Mouse (Mus musculus): Measurements from ENCODE around the gene Npdc1.
A peak's percentile ranks its signal among the peaks of the same experiment; 100 is the strongest.
"Not testable (repeated sequence)": the region's sequence is repeated elsewhere in the genome, so short reads cannot be mapped to it uniquely, and the experiment has no call there.

Npdc1 gene

DNA sequence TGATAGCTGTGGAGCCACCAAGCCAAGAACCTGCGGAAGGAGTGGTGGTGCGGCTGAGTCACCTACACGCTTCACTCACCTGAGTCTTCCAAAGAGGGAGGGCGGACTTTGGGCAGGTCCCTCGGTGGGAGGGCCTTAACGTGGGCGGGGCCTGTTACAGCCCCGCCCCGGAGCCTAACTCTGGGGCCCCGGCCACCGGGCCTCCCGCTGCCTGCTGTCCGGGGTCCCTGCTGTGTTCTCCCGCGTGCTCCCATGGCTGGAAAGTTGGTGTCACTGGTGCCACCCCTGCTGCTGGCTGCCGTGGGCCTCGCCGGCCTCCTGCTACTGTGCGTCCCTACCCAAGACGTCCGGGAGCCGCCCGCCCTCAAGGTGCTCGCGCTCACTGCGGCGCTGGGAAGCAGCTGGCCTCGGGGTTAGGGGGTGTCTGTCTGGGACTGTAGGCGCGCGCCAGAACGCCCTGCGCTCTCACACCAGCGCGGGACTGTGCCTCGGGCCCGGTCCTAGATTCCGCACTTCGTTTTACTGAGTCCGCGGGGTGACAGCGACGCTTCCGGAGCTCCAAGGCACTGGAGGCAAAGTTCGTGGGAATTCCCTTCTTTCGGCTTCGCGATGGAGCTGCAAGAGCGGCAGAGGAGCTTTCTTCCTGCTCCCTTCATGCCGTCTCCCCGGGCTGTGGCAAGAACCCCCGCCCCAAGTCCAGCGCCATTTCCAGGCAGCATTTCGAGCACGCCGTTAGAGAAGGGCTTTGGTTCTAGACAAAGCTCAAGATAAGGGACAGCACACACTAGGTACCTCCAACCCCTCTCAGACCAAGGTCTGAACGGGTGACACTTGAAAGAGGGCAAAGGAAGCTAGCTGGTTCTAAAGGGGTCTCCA, 3.2 kb upstream of the Npdc1 start, which contains the start of gene Entpd2:
Gene Entpd2, plus strand, starts transcription at position 154 of the 876 bp plus-strand sequence.
- DNase-seq (ENCODE audit: low spot score), result peak; percentile 39

DNA sequence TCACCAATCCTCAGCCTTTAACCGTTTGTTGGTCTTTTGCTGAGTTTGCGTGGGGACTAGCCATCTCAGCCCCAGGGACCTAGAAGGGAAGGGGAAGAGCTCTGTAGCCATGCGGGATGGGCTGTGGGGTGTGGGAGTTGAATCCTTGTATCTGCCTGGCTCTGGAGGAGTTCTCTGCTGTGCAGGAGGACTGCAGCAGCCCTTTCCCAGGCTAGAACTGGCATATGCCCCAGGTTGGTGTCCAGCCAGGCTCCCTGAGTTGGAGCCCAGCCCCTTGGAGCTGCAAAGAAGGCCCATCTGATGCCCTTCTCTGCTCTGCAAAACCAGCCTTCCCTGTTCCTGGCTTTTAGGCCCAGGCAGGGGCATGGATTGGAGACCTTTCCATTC, 2.6 kb upstream of the Npdc1 start:
- DNase-seq (ENCODE audit: low spot score), result no peak

DNA sequence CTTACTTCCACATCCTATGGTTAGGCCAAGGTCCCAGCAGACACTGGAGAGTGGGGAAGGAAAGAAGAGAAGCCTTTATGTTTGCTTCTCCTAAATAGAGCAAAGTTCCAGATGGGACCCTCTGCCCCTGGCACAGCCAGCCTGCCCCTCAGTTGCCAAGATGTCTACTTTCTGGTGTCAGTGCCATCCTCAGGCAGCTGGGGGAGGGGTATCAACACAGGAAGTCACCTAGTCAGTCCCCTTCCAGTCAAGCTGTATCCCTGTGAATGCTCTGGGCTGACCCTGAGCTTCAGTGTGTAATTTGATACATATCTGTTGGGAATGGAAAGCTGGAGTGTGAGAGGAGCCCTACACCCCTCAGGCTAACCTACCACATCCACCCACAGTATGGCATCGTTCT, 2.1 kb upstream of the Npdc1 start:
- no peak for DNase-seq (ENCODE audit: low spot score)

DNA sequence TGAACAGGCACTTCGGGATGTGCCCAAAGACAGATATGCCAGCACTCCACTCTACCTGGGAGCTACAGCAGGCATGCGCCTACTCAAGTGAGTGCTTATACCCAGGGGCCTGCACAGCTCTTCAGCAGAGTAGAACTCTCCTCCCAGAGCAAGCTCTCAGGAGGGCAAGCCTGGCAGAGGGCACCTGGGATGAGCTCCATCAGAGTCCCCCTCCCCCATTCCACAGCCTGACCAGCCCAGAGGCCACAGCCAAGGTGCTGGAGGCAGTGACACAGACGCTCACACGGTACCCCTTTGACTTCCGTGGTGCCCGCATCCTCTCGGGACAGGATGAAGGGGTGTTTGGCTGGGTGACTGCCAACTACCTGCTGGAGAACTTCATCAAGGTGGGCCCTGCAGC, 1.1 kb upstream of the Npdc1 start:
- no peak for DNase-seq (ENCODE audit: low spot score)

DNA sequence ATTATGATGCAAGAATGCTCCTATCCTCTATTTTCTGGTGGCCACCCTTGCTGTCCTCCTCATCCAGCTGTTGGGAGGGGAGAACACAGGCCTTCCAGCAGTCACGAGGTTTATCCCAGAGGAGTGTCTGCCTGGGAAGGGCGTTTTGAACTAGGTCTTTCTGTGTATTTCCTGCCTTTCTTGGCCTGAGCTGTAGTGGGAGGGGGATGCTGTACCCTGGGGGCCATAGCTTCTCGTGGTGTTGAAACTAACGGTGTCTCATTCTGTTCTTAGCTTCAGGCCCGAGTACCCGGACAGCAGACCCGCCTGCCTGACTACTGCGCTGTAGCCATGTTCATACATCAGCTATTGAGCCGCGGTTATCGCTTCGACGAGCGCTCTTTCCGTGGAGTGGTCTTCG, 1.1 kb downstream of the Npdc1 start:
- DNase-seq (ENCODE audit: low spot score), result no peak

DNA sequence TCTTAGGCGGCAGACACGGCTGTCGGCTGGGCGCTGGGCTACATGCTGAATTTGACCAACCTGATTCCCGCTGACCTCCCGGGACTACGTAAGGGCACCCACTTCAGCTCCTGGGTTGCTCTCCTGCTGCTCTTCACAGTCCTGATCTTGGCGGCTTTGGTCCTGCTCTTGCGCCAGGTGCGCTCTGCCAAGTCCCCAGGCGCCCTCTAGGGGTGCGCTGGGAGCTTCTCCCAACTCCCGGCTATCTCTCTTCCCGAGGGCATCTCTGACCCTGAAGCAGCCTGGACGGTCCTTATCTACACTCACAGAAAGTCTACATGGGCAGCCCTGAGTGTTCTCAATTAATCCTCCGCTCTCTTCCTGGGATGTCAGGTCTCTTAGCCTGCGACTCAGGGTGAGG, 1.6 kb downstream of the Npdc1 start:
- peak; percentile 60 for DNase-seq (ENCODE audit: low spot score)

DNA sequence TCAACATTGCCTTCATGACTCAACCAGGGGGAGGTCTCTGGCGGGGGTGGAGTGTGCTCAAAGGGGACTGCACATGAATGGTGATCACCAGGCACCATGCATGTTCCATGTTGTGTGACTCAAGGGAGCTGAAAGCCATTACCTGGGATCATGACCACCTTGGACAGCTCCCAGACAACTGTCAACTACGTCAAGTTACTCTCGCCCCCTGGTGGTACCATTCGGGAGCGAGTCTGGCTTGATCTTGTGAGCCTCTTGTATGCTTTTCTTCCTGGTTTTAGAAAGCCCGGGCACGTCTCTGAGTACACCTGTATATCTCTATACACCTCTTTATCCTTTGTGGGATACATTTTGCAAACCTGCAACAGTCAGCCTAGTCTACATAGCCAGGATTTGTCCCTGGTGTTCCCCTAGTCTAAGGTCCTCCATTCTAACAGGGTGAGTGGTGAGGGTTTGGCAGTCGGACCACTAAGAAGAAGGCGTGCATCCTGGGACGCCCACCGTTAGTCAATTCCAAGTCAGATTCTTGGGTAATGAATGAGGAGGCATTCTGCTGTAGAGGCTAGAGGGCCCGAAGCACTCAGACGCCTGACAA, 3.3 kb downstream of the Npdc1 start:
- peak; percentile 94 for DNase-seq (ENCODE audit: low spot score)

DNA sequence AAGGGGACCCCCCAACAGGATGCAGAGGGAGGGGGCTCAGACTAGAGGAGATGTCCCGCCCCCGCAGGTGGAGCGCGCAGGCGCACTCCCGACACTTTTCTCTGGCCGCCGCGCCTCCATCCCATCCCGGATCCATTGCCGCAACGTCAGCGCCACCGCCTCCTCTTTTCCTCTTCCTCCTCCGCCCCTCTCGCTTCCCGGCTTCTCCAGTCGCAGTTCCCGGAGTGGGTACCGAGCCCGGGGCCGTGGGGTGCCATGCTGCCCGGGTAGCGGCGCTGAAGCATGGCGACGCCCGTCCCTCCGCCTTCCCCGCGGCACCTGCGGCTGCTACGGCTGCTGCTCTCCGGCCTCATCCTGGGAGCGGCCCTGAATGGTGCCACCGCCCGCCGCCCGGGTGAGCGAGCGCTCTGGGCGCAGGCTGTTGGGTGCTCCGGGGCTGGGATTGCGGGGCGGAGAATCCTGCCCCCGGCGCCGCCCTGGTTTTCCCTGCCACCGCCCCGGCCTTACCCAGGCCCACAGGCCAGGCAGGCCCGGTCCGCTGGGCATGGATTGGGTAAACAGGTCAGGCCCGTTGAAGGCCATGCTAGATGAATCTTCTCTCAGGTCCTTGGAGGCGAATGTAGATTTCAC, 3.9 kb downstream of the Npdc1 start:
- DNase-seq (ENCODE audit: low spot score), result peak; percentile 67

DNA sequence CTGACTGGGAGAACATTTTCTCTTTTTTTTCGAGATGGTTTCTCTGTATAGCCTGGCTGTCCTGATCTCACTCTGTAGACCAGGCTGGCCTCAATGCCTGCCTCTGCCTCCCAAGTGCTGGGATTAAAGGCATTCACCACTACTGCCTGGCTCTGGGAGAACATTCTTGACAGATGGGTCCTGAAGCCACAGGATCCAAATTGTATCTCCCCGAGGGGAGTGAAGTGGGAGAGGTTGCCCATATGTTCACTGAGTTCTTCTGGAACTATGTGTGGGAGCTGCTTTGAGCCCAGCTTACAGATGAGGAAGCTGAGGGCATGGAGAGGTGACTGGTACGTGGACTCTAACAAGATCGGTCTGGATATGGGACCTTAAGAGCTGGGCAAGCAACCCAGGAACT, 4.8 kb downstream of the Npdc1 start:
- DNase-seq (ENCODE audit: low spot score), result no peak

DNA sequence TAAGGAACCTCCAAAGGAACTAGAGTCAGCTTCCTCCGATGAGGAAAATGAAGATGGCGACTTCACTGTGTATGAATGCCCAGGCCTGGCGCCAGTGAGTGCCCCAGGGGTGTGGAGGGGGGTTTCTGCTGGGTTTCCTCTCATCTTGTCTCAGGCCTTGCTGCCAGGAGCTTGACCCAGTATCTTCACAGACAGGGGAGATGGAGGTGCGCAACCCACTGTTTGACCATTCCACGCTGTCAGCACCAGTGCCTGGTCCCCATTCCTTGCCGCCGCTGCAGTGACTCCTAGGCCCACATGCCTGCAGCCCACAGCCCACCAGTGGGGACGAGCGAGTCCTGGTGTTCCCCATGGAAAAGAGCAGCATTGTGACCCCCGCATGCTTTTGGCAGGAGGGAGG, 9.8 kb downstream of the Npdc1 start:
- DNase-seq (ENCODE audit: low spot score), result no peak

DNA sequence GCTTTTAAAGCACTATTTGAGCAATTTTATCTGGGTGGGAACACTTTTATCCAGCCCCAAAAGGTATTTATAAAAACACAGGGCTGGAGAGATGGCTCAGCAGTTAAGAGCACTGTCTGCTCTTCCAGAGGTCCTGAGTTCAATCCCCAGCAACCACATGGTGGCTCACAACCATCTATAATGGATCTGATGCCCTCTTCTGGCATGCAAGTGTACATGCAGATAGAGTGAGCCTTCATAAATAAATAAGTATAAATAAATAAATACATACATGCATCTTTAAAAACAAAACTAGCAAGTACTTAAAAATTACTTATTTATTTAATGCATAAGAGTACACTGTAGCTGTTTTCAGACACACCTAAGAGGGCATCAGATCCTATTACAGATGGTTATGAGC, 14.3 kb downstream of the Npdc1 start:
- not testable (repeated sequence) for DNase-seq (ENCODE audit: low spot score)

DNA sequence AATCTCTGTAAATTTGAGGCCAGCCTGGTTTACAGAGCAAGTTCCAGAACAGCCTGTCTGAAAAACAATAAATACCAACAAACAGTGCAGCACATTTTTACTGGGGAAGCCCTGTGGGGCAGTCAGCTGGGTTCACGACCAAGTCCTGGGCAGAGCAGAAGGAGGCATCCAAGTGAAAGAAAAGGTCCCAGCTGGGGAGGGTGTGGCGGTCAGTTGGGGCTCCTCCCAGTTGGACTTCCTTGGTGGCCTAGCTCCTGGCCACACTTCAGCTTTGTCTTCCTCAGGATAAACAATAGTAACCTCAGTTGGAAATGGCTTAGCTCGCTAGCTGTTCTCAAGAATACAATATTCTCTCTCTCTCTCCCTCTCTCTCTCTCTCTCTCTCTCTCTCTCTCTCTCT, 18.3 kb downstream of the Npdc1 start:
- DNase-seq (ENCODE audit: low spot score), result no peak

DNA sequence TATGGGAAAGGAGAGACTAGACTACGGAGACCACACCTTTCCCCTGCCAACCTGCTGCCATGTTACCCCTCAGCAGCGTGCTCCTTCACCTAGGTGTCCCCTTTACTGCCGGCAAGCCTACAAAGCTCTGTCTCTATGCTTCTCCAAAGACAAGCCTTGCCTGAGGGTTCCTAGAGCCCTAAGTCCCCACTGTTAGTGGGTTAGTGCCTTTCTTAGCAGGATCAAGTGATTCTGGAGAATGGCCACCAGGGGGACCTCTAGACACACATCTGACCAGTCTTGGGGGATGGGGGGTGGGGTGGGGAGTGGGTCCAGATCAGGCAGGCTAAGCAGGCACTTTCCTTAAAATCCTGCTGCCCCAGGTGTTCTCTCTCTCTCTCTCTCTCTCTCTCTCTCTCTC, 22.7 kb downstream of the Npdc1 start:
- peak; percentile 71 for DNase-seq (ENCODE audit: low spot score)

DNA sequence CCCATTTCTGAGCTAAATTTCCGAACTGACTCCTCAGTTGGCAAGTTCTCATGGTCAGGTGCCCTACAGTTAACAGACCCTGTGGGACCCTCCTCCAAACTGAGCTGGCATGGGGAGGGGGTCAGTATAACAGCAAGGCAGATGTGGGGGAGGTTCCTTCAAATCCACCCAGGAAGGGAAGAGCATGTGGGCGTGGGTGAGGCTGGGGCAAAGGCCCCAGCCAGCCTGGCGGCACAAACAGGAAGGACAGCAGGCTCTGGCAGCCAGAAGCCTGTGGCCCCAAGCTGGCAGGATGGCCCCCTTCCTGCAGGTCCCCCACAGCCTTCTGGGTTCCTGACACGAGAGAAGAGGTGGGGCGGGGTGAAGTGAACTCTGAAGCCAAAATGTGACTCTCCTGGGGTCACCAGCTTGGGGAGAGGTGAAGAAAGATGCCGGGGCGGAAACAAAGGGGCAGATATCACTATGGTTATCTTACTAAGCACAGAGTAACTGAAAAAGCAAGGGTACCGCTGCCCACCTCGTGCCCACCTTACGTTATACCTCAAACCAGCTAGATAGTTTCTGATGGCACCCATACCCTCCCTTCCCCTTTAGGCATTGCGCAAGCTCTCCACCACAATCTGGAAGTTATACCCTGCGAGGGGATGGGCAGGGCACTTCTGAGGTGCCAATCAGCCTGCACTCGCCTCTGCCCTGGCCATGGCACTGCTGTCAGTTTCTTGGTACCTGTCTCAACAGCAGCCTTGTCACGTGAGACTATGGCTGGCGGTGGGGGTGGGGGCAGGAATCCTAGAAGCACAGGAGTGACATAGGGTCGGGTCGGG, 23.6 kb downstream of the Npdc1 start, which contains the start of gene Fut7:
Gene Fut7, plus strand, starts transcription at position 681 of the 824 bp plus-strand sequence.
- no peak for DNase-seq (ENCODE audit: low spot score)

DNA sequence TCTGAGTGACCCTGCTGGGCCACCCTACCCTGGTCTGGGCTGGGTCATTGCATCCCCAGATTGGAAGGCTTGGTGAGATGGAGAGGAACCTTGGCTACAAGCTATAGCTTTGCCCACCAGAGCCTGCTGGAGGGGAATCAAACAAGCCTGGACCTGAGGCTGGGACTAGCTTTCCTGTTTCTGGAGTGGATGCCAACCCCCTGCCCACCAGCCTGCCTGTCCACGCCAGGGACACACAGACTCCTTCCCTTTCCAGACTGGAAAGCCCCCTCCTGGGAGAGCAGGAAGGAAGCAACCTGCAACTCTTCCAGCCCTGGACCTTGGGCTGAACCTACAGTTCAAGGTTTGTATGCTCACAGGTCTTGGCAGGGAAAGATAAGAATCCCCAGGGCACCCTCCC, 24.5 kb downstream of the Npdc1 start:
- no peak for DNase-seq (ENCODE audit: low spot score)

DNA sequence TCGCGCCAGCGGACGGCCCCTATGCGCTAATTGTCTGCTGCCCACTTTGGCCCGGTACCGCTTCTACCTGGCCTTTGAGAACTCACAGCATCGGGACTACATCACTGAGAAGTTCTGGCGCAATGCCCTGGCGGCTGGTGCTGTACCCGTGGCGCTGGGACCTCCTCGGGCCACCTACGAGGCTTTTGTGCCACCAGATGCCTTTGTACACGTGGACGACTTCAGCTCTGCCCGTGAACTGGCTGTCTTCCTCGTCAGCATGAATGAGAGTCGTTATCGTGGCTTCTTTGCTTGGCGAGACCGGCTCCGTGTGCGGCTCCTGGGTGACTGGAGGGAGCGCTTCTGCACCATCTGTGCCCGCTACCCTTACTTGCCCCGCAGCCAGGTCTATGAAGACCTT, 26.3 kb downstream of the Npdc1 start:
- no peak for DNase-seq (ENCODE audit: low spot score)

DNA sequence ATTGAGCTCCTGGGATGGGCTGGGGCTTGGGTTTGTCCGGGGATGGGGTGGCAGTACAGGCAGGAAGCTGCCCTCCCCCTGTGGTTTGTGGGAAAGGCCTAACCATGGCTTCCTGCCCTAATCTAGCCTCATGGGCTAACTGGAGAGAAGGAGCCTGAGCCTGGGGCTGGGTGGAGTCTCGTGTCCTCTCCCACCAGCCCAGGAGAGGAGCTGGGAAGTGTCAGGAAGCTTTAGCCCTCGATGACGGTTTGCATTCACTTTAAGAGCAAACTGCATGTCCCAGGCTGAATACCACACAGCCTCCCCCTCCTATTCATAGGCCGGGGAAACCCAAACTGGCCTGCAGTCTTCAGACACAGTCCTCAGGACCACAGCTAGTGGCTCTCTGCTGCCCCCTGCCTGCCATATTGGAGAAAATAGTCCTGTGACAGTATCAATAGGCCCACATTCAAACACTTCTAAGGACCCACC, 27.6 kb downstream of the Npdc1 start:
- DNase-seq (ENCODE audit: low spot score), result peak; percentile 88

DNA sequence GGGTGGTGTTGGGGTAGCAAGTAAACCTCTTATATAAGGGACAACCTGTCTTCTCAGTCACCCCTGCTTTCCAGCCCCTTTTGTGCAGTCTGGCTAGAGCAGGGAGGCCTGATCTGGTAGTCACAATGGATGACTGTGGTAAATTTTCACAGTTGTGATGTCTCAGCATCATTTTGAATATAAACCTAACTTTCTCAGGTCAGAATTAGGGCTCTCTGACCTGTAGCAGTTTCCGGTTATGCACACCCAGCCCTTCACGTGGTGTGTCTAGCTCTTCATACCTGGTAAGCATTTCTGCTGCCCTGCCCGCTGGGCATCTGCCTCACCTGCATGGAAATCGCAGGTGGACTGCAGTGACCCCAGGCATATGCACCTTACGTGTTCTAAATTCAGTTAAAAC, 28.1 kb downstream of the Npdc1 start:
- no peak for DNase-seq (ENCODE audit: low spot score)

DNA sequence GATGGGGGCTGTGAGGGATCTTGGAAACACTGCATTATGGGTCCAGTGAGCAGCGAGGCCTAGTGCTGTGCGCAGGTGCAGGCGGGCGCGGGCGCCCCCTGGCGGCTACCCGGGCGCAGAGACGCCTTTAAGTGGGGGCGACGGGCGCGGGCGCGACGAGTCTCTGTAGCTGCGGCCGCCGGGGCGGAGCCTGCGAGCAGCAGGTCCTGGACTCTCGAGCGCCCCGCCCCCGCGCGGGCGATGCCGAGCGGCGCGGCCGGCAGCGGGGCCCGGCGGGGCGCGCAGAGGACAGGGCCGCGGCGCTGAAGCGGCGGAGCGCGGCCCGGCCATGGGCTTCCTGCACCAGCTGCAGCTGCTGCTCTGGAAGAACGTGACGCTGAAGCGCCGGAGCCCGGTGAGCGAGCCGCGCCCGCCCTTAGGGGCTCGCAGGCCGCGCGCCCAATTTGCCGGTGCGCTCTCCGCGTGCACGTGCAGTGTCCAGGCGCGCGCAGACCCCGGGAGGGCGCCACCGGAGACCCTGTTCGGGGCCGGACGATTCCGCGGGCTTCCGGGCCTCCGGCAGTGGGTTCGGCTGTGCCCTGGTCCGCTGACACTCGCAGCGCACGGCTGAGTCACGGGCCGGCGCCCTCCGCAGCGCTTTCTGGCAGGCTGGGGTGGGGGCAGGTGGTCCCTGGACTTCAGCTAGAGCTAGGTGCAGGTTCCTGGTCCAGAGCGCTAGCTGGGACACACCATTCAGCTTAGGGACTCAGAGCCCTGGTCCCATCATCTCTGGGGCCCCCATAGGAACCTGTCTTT, 29.5 kb downstream of the Npdc1 start, which contains the start of gene Abca2:
Gene Abca2, plus strand, starts transcription at position 262 of the 795 bp plus-strand sequence.
- DNase-seq (ENCODE audit: low spot score), result peak; percentile 92

DNA sequence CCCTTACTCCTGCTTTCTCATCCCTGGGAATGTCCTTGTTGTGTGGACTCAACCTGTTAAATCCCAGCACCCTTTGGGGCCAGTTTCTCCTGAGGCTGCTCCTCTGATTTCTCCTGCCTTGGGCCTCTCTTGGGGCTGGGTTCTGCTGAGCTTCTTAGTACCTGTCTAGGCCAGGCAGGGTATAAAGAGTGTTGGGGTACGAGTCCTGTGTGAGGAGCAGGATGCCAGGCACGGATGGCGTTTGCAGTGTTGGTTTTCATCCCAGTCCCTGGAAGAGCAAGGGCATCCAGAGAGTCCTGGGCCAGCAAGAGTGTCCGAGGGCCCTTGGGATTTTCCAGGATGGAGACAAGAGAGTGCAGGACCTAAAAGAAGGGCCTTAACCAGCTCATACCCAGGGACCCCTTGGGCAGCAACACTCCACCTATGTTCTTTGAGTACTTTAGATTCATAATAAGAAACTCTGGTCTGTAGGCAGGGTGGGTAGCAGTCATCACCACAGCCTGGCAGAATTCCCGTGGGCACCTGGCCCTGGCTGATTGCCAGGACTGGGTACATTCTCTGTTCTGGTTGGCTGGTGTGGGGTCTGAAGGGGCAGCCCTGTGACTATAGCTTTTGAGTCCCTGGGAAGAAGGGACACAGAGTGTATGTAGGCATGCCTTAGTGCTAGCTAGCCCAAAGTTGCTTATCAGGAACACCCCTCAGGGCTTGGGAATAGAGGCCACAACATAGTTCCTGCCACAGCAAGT, 30.5 kb downstream of the Npdc1 start:
- DNase-seq (ENCODE audit: low spot score), result no peak
